Mouse (Mus musculus) kidney, postnatal 10 days (tissue): ENCODE measurements at regions not wholly inside any gene's neighbourhood (a gene's known extent, or its start where the extent isn't known, plus 50 kb on each side); places are given as distances from the start of the nearest gene placed in this dataset.
A peak's percentile ranks its signal among the peaks of the same experiment; 100 is the strongest.

Source experiments
- DNase-seq: peaks from one replicate; pipeline ENCODE4 v3.0.0; 2021; ENCODE audit warnings: mixed read lengths

DNA sequence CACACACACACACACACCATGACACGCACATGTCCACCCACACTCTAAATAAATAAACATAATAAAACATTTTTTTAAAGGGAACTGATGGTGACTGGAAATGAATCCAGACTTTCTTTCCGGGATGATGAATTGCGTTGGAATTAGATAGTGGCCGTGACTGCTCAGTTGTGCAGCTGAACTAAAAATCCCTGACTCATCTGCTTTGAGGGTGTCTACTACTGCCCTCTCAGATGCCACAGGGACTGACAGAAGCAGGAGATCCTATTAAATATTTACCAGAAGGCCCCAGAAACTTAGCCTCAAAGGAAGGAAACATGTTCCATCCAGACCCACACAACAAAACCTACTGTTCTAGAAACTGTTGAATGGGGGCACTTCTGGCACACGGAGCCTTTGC is 65.7 kb downstream of the Polr2m start:
- DNase-seq, result peak; percentile 27

DNA sequence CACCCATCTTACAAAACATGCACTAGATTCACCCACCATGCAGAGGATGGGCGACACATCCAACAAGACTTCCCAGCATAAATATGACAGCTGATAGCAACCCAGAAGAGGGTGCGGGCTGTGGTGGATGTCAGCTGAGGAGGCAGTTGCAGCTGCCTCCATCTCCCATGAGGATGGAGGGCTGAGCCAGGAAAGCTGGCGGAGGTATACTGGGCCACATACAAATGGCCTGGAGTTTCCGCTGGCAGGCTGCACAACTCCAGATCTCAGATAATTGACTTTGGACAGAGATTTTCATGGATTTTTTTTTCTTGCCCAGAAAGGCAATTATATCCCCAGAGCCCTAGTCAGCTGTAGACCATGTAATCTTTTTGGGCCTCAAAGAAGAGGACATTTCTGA is 67.2 kb downstream of the Polr2m start:
- DNase-seq, result no peak

DNA sequence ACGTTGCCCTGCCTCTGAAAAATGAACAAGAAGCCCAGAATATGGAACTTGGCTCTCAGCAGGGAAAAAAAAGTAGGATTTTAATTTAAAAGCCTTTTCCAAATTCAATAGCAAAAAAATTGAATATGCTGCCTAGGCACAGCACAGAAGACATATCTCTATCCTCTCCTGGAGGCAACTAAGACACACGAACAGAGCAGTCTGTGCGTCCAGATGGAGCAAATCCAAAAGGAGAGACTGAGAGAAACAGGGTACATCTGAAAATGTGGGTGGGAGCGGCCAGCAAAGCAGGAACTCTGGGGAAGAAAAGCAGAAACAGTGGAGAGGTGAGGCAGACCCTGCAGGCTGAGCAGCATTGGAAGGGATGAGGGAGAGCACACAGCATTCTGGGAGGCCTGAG is 68.5 kb downstream of the Polr2m start:
- no peak for DNase-seq

DNA sequence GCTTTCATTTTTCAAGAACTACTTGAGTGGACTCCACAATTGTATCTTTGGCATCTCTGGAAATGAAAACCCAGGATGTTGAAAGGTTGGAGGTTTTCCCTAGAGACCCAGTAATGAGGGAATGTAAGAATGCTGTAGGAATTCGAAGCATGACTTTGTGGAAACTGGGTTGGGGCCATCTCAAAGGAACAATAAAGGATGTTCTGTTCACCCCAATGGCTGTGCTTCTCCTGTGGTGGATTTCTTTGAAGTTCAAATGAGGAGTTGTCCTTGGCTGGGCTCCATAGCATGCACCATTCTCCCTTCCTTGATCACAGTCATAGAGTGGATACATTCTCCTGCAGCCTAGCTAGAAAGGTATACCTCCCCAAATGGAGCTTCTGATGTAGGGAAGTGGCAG is 74.6 kb downstream of the Polr2m start:
- no peak for DNase-seq

DNA sequence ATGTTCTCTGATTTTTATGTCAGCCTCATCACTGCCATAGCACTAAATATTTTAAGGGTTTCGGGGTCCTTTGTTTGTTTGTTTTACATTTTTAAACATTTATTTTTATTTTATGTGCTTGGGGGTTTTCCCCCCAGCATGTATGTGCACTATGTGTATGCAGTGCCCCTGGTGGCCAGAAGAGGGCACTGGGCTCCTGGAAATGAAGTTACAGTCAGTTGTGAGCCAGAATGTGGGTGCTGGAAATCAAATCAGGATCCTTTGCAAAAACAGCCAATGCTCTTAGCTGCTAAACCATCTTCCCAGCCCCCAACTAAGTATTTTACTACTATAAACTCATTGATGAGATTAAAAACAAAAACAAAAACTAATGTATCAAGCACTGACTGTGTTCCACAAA is 75.8 kb downstream of the Polr2m start:
- no peak for DNase-seq

DNA sequence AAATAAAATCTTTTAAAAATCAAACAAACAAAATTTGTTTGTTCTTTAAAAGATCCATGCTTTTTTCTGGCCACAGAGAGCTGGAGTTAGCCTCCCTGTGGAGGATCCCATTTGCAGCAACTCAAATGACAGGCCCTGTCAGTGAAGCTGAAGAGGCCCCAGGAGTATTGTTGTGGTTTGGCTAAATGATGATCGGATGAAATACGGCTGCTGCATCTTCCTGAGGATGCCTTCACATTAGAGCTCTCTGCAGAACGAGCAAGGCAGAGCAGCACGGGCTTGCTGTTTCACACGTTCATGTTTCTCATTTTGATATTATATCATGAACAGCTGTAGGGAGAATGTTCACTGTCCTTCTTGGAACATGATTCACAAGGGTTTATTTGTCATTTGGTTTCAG is 76.8 kb downstream of the Polr2m start:
- no peak for DNase-seq

DNA sequence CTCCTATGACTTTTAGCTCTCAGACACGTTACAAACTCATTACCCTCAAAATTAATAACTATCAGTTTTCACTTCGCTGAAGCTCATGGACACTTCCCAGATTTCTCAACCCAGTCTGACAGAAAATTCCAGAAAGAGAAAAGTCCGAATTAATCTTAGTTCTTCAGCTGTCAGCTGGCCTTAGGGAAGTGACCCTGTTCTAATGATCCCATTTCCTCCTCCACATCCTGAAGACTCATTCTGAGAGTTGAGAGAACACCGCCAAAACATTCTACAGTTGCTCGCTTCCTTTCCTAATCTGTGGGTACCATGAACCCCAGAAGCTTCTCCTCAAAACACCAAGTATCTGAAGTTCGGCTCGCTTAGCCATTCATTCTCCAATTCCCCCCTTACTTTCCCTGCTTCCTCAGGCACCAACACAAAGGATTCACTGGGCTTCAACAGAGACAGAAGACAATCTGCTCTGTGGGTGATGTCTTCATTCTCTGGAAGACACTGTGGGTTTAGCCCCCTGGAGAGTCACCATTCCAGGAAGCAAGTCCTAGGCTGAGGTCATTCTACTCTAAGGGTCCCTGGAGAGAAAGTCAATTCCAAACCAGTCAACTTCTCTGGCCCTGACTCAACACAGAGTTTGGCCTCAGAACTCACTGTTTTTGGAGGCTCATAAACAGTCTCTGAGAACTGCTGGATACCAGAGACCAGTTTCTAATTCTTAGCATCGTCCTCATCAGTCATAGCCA is 81.2 kb downstream of the Polr2m start:
- DNase-seq, result no peak

DNA sequence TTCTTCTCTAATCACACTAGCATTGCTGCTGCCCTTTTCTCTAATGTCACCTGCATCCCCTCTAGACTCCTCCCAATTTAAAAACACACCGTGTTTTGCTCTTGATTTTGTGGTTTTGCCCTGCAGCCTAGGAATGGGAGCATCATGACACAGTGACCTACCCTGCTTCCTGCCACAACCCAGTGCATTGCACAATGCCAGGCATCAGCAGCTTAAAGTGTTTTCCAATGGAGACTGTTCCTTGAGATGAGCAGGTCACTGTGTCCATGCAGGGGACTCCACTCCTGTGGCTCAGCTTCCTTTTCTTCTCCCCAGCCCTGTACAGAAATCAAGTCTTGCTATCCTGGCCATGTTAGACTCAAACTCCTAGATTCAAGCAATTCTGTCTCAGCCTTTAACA is 84.1 kb downstream of the Polr2m start:
- DNase-seq, result no peak

DNA sequence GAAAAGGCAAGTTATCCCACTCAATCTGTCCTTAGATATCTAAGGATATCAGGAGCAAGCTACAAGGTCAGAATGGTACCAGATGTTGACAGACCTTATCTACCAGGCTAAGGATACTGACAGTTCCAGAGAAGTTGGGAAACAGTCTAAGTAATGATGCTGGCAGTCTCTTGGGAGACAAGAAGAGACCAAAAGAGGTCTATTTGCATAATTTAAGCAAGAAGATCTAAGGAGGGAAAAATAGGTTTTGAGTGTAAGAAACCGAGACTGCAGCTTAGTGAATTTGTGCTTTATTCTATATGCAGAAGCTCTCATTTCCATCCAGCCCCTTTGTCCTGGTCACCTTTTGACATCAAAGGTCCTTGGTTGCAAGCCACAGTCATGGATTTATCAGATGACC is 86.4 kb downstream of the Polr2m start:
- DNase-seq, result no peak

DNA sequence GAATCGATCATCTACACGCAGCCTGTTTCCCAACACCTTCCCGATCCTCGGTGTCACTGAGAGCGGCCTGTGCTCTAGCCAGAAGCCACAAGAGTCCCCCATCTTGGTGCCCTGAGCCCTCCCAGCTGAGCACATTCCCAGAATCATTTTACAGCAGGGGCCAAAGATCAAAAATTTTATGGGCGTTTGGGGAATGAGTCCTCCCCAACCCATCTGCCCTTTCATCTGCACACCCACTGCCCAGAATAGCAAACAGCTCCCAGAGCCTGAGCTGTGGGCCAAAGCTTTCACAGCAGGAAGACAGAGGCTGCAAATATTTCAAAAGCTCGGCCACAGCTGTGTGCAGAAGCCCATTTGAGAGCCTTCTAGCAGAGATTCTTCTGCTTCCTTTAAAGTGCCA is 89.0 kb downstream of the Polr2m start:
- peak; percentile 68 for DNase-seq

DNA sequence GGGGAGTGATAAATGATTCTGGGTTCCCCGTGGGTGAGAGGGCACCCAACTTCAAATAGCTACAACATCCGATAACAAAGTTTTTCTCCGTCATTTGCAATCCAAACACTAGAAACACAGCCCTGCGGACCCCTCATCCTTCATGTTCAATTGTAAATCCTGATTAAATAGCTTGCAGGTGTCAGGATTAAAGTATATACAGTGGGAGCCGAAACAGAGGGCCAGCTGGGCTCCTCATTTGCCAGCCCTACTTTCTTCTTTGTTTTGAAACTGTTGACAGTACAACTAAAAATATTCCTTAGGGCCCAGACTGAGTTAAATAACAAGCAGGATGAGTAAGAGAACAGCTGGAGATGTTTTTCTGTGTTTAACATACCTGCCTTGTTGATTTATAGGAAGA is 95.5 kb downstream of the Polr2m start:
- no peak for DNase-seq

DNA sequence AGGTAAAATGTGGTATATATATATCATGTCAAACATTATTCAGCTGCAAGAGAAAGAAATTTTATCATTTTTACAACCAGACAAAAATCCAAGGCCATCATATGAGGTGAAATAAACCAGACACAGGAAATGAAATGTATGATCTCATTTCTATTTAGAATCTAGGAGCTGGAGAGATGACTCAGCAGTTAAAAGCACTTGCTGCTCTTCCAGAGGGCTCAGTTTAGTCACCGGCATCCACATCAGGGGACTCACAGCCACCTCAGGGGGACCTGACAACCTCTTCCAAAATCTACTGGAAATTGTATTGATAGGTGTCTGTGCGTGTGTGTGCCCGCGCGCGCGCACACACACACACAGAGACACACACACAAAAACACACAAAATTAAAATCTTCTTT is 98.3 kb downstream of the Polr2m start:
- DNase-seq, result no peak

DNA sequence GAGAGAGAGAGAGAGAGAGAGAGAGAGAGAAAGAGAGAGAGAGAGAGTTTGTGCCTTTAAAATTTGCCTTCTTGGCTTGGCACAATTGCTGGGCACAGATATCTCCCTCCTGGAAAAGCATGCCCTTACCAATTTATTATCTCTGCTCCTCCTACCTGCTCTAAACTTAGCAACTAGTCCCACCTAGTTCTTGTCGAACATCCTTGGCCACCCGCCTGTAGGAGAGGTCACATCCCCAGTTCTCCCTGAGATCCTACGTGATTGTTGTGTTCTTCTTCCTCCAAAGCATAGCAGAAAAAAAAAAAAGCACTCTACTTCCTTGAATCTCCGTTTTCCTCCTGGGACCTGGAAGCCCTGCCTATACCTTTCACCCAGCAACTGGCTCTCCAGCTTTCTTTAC is 101.8 kb downstream of the Polr2m start:
- no peak for DNase-seq

DNA sequence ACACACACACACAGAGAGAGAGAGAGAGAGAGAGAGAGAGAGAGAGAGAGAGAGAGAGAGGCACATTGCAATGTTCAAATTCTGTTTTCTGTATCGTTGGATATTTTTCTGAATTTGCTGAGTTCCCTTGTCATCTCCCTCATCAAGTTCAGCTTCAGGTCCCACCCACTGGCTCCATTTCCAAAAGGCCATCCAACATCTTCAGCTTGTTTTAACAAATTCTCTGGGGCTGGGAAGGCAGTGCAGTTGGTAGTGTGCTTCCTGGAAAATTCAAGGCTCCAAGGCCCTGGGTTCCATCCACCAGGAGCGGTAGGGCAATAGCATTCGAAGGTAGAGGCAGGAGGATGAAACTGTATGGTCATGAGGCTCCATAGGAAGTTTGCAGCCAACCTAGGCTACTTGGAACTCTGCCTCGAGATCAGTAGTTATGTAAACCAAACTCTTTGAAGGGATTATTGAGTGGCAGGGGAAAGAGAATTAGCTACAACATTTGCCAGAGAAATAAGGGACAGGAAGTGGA is 105.9 kb downstream of the Polr2m start:
- DNase-seq, result no peak

DNA sequence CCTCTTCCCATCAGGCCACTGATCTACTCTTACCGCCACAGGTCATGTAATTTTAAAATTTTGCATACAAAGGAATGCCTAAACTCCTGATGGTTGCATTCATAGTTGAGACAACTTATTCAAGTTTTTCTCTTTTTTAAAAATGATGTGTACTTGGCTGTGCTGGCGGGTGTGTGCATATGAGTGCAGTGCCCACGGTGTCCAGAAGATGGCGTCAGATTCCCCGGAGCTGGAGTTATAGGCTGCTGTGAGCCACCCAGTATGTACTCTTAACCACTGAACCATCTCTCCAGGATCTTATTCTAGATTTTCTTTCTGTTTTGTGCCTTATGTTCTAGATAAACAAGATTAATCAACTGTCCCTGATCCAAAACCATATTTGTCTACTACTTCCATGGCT is 116.0 kb downstream of the Polr2m start:
- DNase-seq, result no peak

DNA sequence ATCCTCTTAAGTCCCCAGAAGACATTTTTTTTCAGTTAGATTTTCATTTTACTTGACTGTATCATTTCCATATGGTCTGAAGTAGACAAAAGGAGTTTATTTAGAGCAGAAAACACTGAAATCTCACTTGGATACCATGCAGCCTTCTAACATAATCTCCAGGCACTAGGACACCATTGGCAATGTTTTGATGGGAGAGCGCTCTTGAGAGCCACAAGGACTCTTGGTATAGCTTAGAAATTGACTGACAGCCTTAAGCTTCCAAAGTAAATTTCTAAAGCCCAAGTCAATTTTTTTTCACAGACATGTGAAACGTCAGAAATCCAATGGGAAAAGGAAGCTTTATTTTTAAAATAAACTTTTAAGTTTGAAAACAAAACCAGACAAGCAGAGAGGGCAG is 116.5 kb downstream of the Polr2m start:
- DNase-seq, result no peak

DNA sequence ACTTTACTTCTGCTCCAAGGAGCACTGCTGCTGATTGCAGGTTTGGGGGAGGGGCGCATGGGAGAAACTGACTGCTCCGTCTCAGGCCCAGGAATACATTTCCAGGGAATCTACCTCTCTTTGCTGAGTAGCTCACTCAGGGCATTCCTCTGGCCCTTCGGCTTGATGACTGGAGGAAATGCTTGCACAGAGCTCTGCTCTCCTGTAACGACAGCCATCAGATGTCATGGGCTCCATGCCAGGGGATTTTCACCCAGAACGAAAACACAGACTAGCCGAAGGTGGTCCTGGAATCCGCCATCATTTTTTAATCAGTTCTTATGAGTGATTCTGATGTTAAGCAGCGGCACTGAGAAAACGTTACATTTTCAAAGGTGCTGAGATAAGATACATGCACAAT is 119.2 kb downstream of the Polr2m start:
- DNase-seq, result peak; percentile 51

DNA sequence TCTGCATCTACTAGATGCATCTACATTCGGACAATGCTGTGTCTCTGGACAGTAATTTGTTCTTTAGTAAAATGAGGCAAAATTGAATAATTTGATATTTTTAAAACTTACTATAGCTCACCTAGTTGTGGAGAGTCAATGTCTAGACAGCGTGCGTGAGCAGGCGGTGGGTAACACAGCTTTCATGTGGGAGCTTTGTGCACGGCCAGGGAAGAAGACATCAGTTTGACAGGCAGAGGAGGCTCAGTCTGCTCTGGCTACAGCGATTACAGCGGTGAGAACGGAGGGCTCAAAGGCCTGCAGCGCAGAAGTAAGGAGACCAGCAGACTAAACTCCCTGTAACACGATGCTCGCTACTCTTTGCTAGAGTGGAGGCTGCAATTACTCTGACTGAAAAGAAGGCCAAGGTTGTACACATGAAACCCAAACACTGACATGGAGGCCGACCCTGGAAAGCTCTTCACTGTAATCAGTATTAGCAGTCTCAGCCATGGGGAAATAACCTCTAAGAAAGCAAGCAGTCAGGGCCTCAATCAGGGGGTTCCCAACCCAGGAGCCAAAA is 120.5 kb downstream of the Polr2m start:
- no peak for DNase-seq

DNA sequence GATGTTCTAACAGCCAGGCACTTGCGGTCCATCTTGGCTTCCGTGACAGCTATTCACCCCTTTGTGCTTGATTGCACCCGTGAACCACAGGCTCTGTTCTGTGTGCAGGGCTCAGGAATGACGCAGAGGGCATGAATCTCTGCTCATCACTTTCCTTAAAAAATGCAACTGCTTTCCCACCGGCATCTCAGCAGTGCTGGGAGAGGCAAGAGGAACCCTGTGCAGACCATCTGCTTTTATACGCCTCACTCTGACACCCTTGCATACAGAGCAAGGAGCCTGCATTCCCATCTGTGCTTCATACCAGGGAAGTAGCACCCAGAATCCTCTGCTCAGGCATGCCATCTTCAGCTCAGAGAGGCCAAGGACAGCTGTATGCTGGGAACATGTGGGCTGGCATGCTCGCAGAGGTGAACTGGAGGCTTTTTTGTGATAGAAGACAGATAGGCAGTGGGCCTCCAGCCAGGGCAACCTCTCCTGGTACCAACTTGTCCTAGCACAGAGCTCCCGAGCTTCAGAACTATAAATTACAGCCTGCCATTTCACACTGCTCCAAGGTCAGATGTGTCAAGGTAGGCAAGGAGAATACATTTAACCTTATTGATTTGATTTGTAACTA is 121.6 kb downstream of the Polr2m start:
- no peak for DNase-seq

DNA sequence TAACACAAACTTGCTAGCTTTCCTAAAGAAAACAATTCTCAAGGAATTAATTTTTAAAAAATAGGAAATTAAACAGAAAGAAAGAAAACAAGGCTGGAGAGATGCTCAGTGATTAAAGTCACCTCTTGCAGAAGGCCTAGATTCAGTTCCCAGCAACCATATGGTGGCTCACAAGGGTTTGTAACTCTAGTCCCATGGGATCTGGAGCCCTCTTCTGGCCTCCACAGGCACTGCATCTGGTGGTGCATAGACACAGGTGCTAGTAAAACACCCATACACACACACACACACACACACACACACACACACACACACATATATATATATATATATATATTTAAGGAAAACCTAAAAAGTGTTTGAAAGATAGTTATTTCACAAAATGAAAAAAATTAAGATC is 123.3 kb downstream of the Polr2m start:
- no peak for DNase-seq

DNA sequence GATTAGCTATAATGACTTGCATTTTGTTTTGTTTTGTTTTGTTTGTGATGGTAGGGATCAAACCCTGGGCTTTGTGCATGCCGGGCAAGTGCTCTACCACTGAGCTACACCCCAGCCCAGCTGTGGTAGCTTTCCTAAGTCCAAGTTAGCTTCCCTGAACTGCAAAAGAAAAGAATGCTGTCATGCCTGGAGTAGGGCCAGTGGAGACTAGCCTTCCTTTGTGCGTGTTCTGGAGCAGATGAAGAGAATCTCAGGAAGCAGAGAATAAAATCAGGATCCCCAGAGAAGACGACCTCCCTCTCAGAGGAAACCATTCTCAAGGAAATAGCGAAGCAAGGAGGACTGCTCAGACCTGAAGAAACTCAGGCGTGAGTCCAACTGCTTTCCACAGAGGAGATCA is 123.8 kb downstream of the Polr2m start:
- peak; percentile 26 for DNase-seq

DNA sequence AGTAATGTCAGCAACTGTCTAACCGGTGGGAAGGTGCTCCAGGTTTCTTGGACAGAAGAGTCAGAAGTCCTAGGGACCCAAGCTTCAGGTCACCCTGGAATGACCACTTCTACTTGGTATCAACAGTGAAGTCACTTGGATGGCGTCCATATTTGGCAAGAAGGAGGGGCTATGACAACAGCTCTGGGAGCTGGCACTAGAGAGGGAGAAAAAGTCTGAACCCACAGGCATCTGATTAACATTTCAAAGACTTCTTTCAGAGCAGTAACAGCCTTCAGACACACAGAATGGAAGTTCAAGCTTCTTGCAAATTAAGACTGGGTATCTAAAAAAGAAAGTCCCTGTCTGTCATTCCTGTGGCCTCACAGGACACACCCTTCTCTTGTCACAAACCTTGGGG is 124.4 kb downstream of the Polr2m start:
- DNase-seq, result peak; percentile 41

DNA sequence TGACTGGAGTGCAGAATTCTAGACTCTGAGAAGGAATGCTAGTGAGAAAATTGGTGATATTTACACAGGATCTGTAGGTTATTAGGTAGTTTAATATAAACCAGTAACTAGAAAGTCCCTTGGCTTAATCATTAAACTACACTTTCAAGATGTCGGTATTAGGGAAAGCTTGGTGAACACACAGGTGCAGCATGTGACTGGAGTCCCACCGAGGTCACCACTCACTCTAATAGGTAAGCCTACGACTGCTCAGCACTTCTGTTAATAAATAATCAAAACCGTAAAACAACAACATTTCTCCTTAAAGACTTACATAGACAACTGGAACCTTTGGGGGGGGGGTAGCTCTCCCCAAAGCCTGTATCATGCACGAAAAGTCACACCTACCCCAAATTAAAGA is 125.1 kb downstream of the Polr2m start:
- DNase-seq, result peak; percentile 59

DNA sequence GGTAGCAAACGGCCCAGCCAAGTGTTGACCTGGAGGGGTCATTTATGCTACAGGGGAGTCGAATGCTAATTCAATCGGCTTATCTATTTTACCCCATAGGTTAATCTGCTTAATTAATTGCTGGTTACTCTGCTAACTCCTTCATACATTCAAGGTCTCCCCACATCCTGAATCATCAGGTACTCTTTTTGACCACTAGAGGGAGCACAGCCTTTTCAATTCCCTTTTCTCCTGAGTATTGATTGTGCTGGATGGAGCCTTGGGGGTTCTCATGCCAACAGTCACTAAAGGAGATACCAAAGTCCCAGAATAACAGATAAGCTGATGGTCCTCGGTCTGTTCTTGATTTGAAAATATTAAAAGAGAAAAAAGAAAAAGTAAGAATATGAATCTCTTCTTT is 126.8 kb downstream of the Polr2m start:
- DNase-seq, result no peak

DNA sequence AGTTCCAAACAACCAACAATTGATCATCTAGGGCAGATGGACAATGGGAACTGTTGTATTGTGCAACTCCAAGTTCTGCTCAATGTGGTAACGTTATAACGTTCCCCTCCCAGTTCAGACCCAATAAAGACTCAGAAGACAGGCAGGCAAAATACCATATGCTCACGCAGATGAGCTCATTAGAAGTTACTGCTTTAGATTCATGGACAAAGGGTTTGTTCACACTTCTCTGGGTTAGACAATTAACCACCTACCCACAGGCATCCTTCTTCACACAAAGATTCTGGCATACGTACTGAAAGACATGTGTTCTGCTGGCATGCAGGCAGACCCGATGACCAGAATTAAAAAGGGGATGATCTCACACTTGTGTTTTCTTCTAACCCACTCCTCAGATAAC is 130.0 kb downstream of the Polr2m start:
- no peak for DNase-seq
